Mouse (Mus musculus): ENCODE measurements around the gene Pi4k2a. TPM values are rescaled to one million over a fixed set of nuclear protein-coding genes. Genes with fewer than 3 reads are reported as not detected.

Pi4k2a gene
- polyA plus RNA-seq, 1 experiment, result 34.8 TPM

DNA sequence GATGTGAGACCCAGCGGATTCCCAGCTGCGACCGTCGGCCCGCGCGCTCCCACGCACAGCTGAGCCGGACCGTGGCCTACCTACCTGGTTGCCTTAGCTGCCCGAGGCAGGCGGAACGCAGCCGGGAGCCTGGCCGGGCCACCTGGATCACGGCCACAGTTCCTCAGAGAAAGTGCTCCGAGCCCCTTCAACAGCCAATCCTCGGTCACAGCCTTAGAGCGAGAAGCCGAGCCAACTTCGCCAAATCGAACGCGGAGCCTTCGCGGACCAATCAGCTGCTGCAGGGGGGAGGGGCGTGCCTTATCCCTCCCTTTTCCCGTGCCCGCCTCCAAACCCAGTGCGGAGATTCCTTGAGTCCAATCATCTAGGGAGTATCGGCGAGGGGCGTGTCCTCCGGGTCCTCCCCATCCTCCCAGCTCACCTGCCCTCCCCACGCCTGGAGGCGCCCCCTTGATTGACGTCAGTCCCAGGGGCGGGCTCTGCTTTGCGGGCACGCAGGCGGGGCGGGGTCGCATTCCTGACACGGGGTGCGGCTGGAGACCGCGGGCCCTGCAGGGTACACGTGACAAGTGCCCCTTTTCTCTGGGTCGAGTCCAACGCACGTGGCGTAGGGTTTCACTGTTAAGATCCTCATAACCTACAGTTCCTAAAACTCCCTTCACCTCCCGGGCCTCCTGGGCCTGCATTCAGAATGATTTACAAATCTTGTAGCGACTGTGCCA, 38.7 kb downstream of the Pi4k2a start, which contains the start of gene Avpi1:
TSS of gene Avpi1 (minus strand) at position 273 of the 722 bp plus-strand sequence.
- Histone ChIP-seq H3K4me1 (ENCODE audit: control insufficient read depth, insufficient read depth, low read length) (peaks cover 23% of the 10 kb centered on the region), H3K4me3 (replicated peaks; ENCODE audit: extremely low read depth, low read depth, low read length) (peak within 1 kb of the TSS; percentile 92)
- peak; percentile 100 for DNase-seq
- WGBS, result under 1% methylated on average over 54 of the region's 54 CpGs
- TF ChIP-seq CTCF (IDR thresholded peaks at IDR 0.05; ENCODE audit: insufficient read depth, low read length), result no peak
- peak; percentile 84; the same call in 1 of the 2 replicates for TF ChIP-seq POLR2A (IDR thresholded peaks at IDR 0.05; ENCODE audit: borderline replicate concordance, extremely low read depth, low read depth, low read length)

DNA sequence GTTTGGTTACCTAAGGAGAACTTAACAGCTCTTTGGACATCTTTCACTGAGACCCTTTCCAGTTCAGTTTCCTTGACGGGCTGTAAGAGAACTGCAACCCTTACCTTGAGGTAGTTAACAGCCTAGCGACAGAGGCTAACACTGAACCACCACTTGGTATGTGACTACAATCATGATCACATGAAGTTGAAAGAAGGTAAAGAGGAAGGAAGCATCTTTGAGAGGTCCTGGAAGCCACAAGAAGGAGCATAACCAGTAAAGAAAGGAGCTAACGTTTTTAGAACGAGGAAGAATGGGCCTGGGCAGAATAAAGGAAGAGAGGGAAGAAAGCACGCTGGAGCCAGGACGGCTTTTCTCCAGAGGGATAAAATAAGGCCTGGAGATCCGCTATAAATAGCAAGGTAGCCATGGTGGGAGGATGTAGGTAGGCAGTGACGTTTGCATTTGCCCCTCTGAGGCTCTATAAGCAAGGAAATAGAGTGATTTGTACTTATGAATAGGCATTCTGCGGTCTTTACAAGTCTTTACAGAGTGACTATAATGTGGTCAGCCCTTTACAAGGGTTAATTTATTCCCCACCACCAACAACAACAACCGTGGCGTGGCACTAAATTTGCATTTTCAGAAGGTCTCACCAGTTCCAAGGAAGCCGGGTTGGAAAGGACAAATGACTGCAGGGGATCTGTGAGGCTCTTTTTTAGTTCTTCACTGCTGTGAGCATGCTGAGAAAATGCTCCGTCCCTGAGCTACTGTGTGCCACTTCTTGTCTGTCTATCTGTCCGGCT, 39.4 kb downstream of the Pi4k2a start:
- Histone ChIP-seq H3K4me3 (replicated peaks; ENCODE audit: extremely low read depth, low read depth, low read length) (peak overlapping the region; percentile 47), H3K4me1 (ENCODE audit: control insufficient read depth, insufficient read depth, low read length) (peaks cover 23% of the 10 kb centered on the region)
- no peak for DNase-seq
- 28% methylated on average over 14 of the region's 14 CpGs for WGBS
- TF ChIP-seq CTCF (IDR thresholded peaks at IDR 0.05; ENCODE audit: insufficient read depth, low read length) (no peak), POLR2A (IDR thresholded peaks at IDR 0.05; ENCODE audit: borderline replicate concordance, extremely low read depth, low read depth, low read length) (no peak)

DNA sequence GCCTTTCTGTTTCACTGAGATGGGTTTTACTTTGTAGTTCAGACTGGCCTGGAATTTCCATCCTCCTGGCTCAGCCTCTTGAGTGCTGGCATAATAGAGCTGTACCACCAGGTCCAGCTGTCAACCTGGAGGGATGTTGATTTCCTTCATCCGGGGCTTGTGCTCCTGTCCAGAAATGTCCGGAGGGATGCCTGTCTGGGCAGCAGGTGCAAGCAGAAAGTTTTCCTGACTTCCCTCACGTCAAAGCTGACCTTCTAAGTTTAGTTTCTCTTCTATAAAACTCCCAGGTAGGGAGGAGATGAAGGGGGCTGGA, 40.0 kb downstream of the Pi4k2a start:
- peaks cover 23% of the 10 kb centered on the region for H3K4me1 ChIP-seq (ENCODE audit: control insufficient read depth, insufficient read depth, low read length)
- no peak for DNase-seq
- 34% methylated on average over 3 of the region's 3 CpGs for WGBS
- no peak overlapping the region for H3K4me3 ChIP-seq (replicated peaks; ENCODE audit: extremely low read depth, low read depth, low read length)
- TF ChIP-seq CTCF (IDR thresholded peaks at IDR 0.05; ENCODE audit: insufficient read depth, low read length) (no peak), POLR2A (IDR thresholded peaks at IDR 0.05; ENCODE audit: borderline replicate concordance, extremely low read depth, low read depth, low read length) (no peak)

DNA sequence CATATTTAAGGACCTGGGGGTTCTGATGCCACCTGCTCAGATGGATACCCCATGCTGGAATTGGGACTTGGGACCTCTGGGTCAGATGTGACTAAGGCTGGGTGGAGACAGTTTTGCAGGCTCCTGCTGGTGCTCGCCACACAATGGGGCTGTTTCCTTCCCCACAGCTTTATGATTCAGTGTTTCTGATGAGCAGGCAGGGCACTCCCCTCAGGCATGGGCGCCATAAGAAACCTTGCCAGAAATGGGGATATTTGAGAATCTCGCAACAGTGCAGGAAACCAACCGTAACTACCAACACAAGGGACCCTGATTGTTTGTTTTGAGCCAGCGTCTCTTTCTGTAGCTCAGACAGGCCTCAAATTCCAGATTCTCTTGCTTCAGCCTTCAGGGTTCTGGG, 40.8 kb downstream of the Pi4k2a start:
- TF ChIP-seq CTCF (IDR thresholded peaks at IDR 0.05; ENCODE audit: insufficient read depth, low read length) (no peak), POLR2A (IDR thresholded peaks at IDR 0.05; ENCODE audit: borderline replicate concordance, extremely low read depth, low read depth, low read length) (0 out of 2 replicates have a peak, but pooled peaks have one; percentile 7)
- Histone ChIP-seq H3K4me1 (ENCODE audit: control insufficient read depth, insufficient read depth, low read length) (peaks cover 22% of the 10 kb centered on the region), H3K4me3 (replicated peaks; ENCODE audit: extremely low read depth, low read depth, low read length) (no peak overlapping the region)
- DNase-seq, result peak; percentile 50
- WGBS, result 31% methylated on average over 5 of the region's 5 CpGs

DNA sequence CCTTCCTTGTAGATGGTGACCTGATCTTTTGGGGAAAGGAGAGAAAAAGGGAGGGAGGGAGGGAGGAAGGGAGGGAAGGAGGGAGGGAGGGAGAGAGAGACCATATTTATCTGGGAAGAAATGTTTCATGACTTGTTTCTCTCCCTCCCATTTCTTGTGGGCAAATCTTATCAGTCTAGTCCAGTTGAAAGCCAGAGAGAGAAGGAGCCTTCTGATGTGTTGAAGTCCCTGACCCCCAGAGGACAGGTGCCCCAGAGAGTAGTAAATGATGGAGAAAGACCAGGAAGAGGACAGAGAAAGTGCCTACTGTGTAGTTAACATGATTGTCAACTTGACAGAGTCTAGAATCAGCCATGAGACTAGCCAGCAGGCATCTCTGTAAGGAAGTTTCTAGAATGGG, 44.8 kb downstream of the Pi4k2a start:
- H3K4me3 ChIP-seq (replicated peaks; ENCODE audit: extremely low read depth, low read depth, low read length), result no peak overlapping the region
- TF ChIP-seq POLR2A (IDR thresholded peaks at IDR 0.05; ENCODE audit: borderline replicate concordance, extremely low read depth, low read depth, low read length) (no peak), CTCF (IDR thresholded peaks at IDR 0.05; ENCODE audit: insufficient read depth, low read length) (no peak)
- DNase-seq, result no peak

DNA sequence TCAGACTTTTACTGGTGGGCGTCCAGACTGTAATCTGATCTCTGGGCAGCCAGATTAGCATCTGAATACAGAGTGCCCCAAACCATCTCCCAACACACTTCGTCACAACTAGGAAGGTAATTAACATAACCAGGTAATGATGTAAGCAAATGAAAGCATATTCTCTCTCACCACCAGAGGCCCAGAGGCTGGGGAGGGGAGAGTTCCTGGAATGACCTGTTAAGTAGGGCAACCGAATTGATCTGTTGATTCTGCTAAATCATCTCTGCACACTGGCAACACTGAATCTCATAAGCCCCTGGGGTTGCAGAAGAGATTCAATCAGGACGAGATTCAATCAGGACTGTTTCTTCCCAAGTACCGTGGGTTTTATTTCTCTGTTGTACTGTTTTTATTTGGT, 45.9 kb downstream of the Pi4k2a start:
- Histone ChIP-seq H3K4me1 (ENCODE audit: control insufficient read depth, insufficient read depth, low read length) (peaks cover 10% of the 10 kb centered on the region), H3K4me3 (replicated peaks; ENCODE audit: extremely low read depth, low read depth, low read length) (no peak overlapping the region)
- TF ChIP-seq POLR2A (IDR thresholded peaks at IDR 0.05; ENCODE audit: borderline replicate concordance, extremely low read depth, low read depth, low read length) (no peak), CTCF (IDR thresholded peaks at IDR 0.05; ENCODE audit: insufficient read depth, low read length) (no peak)
- 65% methylated on average over 5 of the region's 5 CpGs for WGBS
- DNase-seq, result no peak

More for the DNA sequence above, 44.8 kb downstream of the Pi4k2a start:
- peaks cover 15% of the 10 kb centered on the region for H3K4me1 ChIP-seq (ENCODE audit: control insufficient read depth, insufficient read depth, low read length)

DNA sequence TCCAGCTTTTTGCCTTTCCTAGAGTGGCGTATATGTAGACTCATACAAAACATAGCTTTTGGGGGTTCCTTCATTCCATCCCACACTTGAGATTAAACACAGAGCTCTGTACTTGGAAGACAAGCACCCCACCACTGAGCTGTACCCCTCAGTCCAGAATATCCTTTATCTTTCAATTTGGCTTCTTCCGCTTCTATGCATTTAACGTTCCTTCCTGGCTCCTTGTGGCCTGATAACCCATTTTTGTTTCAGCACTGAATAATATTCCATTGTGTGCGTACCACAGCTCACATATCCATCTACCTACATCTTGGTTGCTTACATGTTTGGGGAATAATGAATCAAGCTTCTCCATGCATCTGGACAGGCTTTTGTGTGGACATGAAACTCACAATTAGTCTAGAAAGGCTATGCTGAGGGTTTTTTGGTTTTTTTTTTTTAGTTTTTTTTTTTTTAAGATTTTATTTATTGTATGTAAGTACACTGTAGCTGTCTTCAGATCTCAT, 47.0 kb downstream of the Pi4k2a start:
- TF ChIP-seq CTCF (IDR thresholded peaks at IDR 0.05; ENCODE audit: insufficient read depth, low read length), result no peak
- TF ChIP-seq POLR2A (IDR thresholded peaks at IDR 0.05; ENCODE audit: borderline replicate concordance, extremely low read depth, low read depth, low read length), result no peak
- Histone ChIP-seq H3K4me3 (replicated peaks; ENCODE audit: extremely low read depth, low read depth, low read length) (no peak overlapping the region), H3K4me1 (ENCODE audit: control insufficient read depth, insufficient read depth, low read length) (peaks cover 4% of the 10 kb centered on the region; the same call in 1 of the 2 replicates)
- DNase-seq, result no peak
- 91% methylated on average over 4 of the region's 4 CpGs for WGBS

DNA sequence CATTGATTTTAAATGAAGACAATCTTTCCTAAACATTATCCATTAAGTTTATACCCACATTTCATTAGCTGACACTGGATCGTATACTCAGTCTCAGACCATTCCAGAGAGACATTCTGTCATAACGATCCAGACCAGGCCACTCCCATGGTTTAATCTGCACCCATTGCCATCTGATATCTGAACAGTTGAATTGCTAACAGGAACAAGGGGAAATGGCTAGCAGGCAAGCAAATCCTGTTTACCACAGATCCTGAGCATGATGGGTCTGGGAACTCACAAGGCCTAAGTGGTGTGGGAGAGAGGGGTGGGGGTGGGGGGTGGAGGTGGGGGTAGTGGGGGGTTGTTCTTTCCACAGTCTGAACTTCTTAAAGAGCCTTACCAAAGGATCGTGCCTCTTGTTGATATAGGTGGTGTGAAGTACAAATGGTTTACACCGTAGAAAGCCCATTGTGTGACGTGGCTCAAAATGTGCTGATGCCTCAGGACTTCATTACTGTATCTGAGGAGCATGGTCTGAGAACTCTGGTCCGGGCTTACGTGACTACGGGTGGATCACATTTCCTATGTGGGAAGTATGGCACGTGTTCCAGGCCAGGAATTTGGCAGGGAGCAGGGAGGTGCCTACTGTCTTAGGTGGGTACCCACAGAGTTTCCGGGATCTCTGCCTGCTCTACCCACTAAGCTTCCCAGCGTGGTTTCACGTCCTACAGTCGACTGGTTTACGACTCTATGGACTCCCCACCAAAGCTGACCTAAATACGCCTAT, 48.4 kb downstream of the Pi4k2a start:
- TF ChIP-seq POLR2A (IDR thresholded peaks at IDR 0.05; ENCODE audit: borderline replicate concordance, extremely low read depth, low read depth, low read length) (no peak), CTCF (IDR thresholded peaks at IDR 0.05; ENCODE audit: insufficient read depth, low read length) (no peak)
- Histone ChIP-seq H3K4me3 (replicated peaks; ENCODE audit: extremely low read depth, low read depth, low read length) (no peak overlapping the region), H3K4me1 (ENCODE audit: control insufficient read depth, insufficient read depth, low read length) (peaks cover 4% of the 10 kb centered on the region; the same call in 1 of the 2 replicates)
- WGBS, result 64% methylated on average over 15 of the region's 15 CpGs
- no peak for DNase-seq

All from lung, adult 2 months (tissue).